Mouse (Mus musculus) spleen, embryonic (tissue): Measurements from ENCODE around the gene Tsacc.

Experiments
- CTCF ChIA-PET: fragments of 350-600 bp; sonication (Branson Sonifier 250); formaldehyde crosslinking; loops from one replicate; lab custom pipeline; 2022; lab: Charles Lee

The Tsacc gene

DNA sequence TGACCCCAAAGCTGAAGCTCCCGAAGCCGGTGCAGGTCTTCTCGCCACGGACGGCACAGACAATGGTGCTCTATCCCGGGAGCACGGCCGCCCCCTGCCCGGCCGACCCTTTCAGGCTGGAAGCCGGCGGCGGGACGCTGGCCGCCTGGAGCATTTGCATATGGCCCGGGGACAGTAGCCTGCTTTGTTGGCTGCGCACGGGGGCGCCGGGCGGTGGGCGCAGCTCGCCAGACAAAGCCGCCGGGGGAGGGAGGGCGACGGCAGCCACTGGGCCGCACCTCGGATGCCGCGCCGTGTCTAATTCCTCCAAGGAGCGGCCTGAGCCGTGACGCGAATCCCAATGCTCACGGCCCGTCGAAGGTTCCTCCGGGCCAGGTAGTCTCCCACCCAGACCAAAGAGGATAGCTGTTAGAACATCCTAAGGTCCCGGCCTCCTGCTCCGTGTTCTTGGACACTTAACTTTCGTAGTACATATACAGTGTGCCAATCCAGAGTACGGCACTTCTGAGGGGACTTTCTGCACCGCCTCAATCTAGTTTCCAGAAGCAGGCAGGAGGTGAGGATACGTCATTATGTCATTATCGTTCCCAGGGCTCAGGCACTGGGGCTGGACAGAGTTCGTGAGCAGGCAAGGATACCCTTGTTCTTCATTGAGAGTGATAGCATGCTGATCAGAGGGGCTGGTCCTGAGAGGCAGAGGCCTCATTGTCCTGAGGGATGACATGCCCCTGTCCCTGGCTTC is 55.6 kb downstream of the Tsacc start:
- CTCF ChIA-PET: interaction anchor here (0.6 to 2.1 kb wide), 3 partner anchors 9 to 154 kb away, joined by 3 to 9 read pairs (median 5); no protein-coding TSS in a partner anchor

DNA sequence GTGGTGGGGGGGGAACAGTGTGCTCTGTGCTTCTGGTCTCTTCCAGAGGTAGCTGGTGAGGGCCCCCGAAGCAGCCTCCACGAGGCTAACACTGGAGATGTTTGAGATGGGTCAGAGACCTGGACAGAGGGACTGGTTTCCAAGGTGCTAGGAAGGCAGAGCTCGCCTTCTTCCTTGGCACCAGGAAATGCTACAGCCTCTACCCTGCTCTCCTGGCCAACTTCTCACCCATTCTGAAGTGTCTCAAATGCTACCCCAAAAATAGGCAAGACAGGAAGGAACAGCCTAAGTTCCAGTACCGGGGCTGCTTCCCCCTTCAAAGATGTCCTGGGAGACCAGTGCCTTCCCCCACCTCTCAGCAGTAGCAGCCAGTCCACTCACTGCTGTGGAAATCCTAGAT is 57.4 kb downstream of the Tsacc start:
- CTCF ChIA-PET: no interaction called here

DNA sequence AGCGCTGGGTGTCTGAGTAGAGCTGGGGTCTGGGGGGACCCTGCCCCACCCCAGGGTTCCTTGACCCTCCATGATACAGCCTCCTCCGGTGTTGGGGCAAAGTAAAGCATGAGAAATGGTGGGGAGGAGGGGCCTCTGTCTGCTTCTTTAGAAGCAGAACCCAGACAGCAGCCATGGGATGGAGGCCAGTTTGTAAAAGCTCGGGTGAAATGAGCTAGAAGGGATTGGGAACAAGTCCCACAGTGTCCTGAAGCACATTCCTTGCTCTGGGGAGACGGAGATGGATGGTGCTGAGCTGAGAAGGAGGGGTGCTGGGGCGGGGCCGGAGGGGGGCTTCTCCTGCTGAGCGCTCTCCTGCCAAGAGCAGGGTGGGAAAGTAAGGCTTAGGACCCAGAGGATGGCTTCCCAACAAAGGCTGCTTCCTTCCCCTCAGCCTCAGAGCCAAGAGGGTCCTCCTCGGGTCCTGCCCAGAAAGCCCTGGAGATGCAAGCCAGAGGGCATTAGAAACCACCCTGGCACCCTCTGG is 57.9 kb downstream of the Tsacc start:
- CTCF ChIA-PET: interaction anchor here (0.5 kb wide), 1 partner anchor 278 kb away, joined by 7 read pairs; no protein-coding TSS in a partner anchor

DNA sequence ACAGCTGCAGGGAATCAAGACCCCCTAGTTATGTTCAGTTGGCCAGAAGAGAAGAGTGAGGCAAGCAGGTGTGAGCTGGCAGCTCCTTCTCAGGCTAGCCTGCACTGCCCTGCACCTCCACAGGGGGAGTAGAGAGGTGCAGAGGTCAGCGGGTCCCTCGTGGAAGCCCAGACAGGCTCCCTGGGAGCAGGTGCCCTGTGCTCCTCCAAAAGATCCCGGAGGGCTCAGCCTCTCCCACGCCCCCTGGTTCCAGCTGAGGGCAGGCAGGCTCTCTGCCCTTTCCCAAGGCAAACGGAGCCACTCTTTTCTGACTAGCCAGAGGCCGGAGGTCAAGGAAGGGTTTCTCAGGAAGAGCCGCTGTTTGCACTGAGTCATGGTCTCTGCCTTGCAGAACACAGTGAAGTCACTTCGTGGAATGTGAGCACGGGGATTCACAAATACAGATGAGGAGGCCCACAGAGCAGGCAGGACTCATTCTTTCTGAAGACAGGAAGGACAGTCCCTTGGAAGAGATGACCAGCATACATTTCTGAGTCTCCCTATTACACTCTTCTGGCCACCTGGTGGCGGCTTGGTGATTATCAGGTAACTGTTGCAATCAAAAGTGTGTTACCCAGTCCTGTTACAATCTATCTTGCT is 59.1 kb downstream of the Tsacc start:
- CTCF ChIA-PET: interaction anchor here (0.6 to 2.2 kb wide), 4 partner anchors 19 to 52 kb away, joined by 3 to 6 read pairs (median 5); no protein-coding TSS in a partner anchor

DNA sequence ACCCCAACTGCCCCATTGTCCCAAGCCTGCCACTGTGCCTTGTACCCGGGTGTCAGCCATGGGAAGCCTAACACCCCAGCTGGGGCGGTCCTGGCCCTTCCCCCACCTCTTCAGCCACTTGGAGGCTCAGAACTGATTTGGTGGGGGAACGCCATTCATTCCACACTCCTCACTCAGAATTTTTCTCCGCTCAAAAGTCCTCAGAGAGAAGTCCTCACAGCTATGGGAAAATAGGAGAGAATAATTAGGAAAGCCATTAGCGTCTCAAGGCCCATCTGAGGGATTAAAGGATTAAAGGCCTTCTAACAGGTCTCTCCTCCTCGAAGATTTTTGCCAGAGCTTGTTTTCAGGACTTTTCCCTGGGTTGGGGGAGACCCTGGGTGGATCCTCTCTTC is 59.6 kb downstream of the Tsacc start:
- CTCF ChIA-PET: interaction anchor here (2.2 kb wide), 1 partner anchor 45 kb away, joined by 6 read pairs; no protein-coding TSS in a partner anchor

DNA sequence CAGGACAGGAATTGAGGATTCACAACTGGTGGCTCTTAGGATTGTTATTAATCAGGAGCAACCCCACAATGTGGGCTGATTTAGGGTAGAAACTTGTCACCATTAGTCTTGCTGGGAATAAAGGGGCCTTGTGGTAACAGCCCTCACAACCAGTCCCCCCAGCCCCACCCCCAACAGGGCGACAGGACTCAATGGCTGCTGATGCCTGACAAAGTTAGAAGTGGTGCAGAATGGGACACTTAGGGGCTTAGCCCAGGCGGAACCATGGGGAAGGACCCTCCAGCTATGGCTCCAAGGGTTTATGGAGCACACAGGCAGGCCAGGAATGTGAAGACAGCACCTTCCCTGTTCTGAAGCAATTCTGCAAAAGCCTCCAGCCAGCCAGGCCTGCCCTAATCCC is 61.2 kb downstream of the Tsacc start:
- CTCF ChIA-PET: interaction anchor here (2.2 kb wide), 1 partner anchor 43 kb away, joined by 6 read pairs; no protein-coding TSS in a partner anchor

DNA sequence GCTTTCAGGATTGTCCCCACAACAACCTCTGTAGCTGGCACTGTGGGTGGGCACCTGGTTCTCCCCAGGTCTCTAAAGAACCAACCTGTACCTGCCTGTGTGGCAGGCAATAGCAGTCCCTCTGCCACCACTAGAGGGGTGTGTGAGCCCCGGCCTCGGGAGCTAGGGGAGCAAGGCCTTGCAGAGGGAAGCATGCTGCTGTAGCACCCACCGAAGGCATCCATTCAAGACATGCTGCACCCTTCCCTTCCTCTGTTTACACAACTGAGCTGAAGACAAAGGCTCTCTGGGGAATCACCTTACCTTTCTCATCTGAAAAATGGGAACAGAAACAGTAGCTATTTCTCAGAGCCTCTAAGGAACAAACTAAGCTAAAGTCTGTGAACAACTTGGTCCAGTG is 61.6 kb downstream of the Tsacc start:
- CTCF ChIA-PET: interaction anchor here (2.2 kb wide), 1 partner anchor 43 kb away, joined by 6 read pairs; no protein-coding TSS in a partner anchor

DNA sequence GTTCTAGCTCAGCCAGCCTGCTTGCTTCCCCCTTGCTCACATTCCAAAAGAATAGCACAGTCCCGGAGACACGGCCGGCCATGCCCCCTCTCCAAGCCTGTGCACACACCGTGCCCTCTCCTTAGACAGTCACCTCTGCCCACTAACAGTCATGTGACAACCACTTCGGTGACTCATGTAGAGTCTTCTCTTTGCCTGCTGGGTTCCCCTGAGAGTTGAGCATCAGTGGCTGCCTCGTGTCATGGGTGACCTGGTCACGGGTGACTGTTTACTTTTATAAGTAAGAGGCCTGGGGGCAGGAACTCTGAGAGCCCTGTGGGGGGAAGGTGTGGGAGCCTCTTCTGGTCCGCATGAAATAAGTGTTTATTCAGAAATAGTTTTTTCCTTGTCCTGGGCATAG is 62.8 kb downstream of the Tsacc start:
- CTCF ChIA-PET: interaction anchor here (0.6 to 0.7 kb wide), 2 partner anchors 26 to 421 kb away, joined by 3 read pairs; no protein-coding TSS in a partner anchor

DNA sequence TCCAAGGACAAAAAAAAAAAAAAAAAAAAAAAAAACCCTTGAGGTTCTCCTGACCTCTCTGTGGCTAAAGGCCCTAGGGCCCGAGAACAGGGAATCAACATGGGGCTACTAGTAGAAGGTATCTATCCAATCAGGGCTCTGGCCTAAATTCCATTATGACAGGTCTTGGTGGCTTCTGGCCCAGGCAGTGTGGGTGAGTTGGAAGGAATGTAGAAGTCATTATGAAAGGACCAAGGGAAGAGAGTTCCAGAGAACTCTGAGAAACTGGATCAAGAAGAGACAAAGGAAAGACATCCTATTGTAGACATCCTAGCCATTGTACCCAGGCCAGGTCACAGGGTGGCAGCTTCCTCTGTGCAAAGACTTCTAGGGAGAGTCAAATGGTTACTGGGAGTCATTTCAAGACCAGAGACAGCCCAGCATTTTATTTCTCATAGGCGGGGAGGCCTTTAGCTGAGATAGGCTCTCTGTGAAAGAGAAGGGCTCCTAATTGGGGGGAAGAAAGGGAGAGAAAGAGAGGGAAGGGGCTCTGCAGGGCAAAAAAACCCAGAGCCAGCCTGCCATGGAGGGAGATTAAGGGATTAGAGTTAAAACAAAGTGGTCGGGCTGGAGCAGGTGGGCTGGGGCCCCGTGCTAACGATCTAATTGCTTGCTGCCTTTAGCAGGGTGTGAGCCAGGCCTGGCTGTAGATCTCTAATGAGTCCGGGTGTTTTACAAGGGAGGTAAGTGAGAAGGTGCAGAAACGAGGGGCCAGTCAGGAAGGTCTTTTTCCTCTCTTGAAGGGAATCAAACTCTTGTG is 63.7 kb downstream of the Tsacc start:
- CTCF ChIA-PET: interaction anchor here (0.6 kb wide), 1 partner anchor 8 kb away, joined by 3 read pairs; no protein-coding TSS in a partner anchor
